Mouse (Mus musculus) cerebellum, postnatal 14 days (tissue): ENCODE results near the gene Zfp691.

Experiments
- DNase-seq, 2 experiments: peaks; one replicate each; pipeline ENCODE4 v3.0.0; 2021; ENCODE audit warnings: mixed read lengths in 2 of 2

Zfp691 gene

GRCm38 (mm10) chr4:119173851-119174453 is at the start of gene Zfp691:
Gene Zfp691, minus strand, starts transcription at chr4:119174195.
- DNase-seq, result peak; percentile 94 to 96

DNA sequence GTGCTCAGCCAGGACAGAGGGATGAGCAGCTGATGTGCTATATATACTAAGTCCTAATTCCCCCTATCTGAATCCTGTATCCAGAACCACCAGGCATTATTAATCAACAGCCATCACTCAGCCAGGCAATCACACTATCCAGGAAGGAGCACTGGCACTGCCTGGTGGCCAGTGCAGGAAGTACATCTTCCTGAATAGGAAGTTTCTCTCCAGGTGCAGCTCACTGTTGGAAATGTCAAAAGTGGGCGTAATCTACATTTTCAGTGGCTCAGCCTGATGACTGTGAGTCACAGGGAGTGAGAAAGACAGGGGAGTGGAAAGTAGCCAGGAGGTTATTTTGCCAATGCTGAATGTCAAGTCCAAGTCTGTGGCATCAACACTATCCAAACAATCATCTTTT is 49.7 kb upstream of the Zfp691 start:
- DNase-seq, result peak; percentile 42 to 55

- DNase-seq, result no peak
These were observed 44.2 kb upstream of the Zfp691 start, which contains the start of gene Tmem269 for GRCm38 (mm10) chr4:119218169-119218568. Gene Tmem269, minus strand, starts transcription at chr4:119218217.

DNA sequence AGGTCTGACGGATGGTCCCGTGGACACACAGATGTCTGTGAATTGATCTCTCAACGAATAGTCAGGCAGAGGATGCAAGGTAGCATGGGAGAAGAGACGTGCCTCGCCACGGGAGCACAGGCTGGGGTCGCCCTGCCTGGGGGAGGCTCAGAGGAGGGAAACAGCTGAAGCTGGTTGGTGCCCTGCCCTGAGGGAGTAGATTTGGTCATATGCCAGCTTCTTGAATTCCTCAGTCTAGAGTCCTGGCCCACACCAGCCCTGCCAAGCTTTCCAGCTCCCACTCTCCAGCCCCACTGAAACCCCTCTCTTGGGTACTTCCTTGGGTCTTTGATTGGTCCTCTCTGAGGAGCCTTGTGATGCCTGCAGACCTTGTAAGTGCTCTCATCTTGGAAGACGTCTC is 42.7 kb upstream of the Zfp691 start:
- DNase-seq, result no peak

GRCm38 (mm10) chr4:119204672-119205071 is 30.7 kb upstream of the Zfp691 start:
- peak; percentile 54 to 67 for DNase-seq

DNA sequence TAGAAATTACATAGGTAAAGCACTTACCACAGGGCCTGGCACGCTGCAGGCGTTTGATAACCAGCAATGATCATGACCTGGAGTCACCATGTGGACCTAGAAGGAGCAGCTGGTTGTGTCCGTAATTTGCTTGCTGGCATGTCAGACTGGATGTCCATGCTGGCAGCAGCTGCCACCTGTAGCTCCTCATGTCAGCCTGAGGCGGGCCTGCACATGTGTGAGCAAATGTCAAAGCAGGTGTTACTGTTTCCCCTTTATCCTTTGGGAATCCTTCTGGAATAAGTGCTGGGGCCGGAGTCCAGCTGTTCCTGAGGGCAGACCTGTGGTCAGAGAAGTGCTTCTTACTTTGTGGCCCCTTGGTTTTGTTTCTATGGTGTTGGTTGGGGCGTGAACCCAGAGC is 24.1 kb upstream of the Zfp691 start:
- DNase-seq, result no peak

DNA sequence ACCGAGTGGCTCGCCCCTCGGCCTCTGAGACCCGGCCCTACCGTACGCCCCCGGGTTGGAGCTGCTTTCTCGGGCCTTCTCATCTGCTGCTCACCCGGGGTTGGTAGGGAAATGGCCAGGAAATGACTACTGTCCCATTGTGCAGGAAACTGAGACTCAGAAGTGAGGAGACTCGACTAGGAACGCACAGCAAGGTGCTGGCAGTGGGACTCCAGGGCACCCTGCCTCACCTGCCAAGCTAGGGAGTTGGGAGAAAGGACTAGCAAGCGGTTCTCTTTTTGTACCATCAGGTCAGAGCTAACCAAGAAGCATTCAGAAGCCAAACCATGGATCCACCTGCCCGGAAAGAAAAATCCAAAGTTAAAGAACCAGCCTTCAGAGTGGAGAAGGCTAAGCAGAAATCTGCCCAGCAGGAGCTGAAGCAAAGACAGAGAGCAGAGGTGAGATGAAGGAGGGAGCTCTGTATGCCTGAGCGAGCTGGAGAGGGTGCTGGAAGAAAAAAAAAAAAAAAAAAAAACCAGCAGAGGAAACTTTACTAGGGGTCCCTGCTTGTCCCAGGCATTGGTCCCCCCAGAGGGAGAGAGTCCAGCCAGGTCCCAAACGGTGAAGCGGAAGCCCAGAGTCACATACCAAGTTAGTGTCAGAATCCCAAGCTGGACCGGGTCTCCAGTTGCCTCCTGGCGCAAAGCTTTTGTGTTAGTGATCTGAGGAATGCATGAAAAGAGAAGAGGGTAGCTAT is 21.8 kb upstream of the Zfp691 start:
- no peak for DNase-seq

DNA sequence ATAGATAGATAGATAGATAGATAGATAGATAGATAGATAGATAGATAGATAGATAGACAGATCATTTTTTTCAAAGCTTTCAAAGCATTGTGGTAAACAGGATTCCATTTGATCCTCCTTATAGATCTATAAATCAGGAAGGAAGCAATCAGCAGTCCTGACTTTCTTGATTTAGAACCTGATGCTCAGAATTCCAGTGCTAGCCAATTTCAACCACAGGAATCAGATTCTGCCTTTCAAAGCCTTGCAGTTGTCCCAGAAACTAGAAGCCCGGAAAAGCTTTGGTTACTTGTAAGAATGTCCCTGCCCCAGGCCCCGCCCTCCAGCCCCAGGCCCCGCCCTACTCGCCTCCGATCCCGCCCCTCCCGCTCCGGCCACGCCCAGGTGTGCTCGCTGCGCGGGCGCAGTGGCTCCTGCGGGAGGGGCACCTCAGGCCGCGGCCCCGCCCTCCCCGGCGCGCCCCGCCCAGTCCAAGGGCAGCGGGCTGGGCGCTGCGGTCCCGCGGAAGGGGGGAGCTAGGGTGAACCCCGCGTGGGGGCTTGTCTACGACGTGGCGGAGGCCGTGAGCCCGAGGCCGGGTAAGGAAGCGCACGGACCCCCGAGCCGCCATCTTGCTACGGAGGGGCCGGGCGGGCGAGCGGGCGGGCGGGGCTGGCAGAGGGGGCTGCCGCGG is 21.1 kb upstream of the Zfp691 start, which contains the start of gene Svbp:
TSS of gene Svbp (plus strand) at position 398 of the 673 bp plus-strand sequence.
- DNase-seq, result peak; percentile 92 to 95

DNA sequence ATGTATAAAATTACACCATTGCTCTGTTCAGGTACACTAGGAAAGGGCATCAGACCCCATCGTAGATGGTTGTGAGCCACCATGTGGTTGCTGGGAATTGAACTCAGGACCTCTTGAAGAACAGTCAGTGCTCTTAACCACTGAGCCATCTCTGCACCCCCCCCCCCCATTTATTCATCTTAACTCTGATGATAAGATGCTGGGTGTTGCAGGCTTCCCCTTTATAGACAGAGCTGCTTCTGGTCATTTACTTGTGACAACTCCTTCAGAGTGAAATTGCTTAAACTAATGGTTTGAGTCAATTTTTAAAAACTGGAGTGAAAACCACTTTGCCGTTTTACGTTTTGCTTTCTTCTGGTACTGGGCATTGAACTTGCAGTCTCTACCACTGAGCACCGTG is 18.8 kb upstream of the Zfp691 start:
- DNase-seq, result no peak

DNA sequence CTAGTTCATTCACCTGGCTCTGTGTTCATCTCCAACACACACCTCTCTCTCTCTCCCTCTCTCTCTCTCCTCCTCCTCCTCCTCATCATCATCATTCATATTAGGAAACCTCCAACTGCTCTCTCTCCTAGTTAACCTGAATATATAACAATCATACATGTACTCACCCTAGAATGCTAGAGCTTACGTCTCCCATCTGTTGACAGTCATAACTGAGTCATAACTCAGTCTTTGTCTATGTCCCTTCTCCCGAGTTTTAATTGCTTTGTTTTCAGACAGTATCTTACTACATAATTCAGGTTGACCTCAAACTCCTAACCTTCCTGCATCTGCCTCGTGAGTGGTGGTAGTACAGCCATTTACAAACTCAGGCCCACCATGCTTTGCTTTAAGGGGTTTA is 17.3 kb upstream of the Zfp691 start:
- no peak for DNase-seq

DNA sequence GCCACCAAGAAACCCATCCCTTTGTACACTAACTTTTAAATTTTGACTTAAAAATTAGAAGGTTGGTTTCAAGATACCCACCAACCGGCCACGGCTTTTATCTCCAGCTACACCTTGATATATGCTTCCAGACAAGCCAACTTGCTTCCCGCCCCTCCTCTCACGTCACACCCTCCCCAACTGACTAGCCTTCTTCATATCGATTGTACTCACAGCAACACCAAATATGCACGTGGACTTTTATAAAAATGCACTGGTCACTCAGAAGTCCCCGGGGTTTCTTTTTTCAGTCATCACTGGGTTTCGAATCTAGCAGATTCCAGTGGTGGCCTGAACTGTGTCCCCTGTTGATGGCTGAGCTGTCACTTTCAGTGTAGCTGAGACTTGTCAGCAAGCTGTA is 16.6 kb upstream of the Zfp691 start:
- DNase-seq, result no peak

DNA sequence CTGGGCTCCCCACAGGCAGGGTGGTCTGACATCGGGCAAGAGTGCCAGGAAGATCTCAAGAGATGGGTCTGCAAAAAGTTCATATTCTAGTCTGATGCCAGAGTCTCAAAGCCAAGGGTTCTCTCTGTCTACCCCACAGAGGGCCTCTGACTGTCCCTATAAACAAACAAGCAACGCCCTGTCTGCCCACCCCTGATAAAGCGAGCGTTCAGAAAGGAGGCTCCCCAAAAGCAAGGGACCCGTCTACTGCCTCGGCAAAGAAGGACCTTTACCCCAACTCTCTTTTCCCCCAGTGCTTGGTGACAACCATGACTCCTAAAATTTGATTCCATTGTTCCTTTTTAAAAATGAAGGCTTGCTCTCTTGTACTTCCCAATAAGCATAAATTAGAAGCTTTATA is 15.9 kb upstream of the Zfp691 start, which contains the start of gene Ermap:
TSS of gene Ermap (minus strand) at position 148 of the 400 bp plus-strand sequence.
- DNase-seq, result no peak

GRCm38 (mm10) chr4:119189392-119189791 is 15.4 kb upstream of the Zfp691 start:
- DNase-seq, result no peak

- DNase-seq, result no peak
These were observed 14.2 kb upstream of the Zfp691 start for GRCm38 (mm10) chr4:119188060-119188785.

GRCm38 (mm10) chr4:119185771-119186170 is 11.8 kb upstream of the Zfp691 start:
- DNase-seq, result no peak

GRCm38 (mm10) chr4:119183525-119183924 is 9.5 kb upstream of the Zfp691 start:
- no peak for DNase-seq

GRCm38 (mm10) chr4:119181456-119181855 is 7.5 kb upstream of the Zfp691 start:
- DNase-seq, result no peak

- no peak for DNase-seq
These were observed 6.2 kb upstream of the Zfp691 start for GRCm38 (mm10) chr4:119180133-119180707.

DNA sequence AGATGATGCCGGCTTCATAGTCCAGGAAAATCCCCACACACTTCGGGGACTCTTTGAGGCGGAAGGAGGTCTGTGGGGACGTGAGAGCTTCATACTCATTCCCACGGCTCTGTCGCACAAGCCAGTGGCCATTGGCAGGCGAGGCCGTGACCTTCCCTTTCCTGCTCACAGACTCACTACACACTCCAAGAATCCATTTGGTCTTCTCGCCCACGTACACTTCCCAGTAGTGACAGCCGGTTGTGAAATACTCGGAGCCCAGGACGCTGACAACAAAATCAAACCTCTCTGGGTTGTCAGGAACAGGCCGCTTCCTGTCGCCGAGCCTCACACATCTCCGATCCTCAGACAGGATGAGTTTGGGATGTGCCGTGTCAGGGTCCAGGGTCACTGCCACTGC is 4.3 kb upstream of the Zfp691 start:
- DNase-seq, result no peak

GRCm38 (mm10) chr4:119177702-119178101 is 3.7 kb upstream of the Zfp691 start:
- no peak for DNase-seq

DNA sequence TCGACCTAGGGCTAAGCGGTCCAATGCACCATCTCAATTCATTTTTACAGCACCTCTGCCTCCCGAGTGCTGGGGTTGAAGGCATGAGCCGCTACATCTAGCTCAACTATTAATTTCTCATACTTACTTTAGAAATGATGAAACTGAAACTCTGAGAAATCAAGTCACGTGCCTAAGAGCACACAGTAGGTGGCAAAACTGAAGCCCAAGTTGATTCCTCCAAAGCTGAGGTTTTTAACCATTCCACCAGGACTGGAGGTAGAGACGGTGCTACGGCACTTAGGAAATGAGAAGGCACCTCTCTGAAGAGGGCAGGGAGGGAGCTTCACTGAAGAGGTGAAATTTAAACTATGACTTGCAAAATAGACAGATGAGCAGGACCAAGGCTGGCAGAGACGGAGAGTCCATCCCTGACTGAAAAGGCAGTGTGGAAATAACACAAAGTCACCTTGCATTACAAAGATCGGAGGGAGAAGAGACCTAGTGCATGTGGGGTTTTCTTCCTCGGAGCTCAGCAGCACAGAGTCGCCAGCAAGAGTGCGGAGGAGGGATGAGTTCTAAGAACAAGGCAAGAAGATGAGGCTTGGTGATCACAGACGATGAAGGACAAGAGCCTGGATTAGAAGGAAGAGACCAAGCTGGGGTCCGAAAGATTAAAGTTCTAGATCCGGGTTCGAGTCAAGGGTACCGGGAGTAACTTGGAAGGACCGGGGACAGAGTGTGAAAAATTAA is 910 bp downstream of the Zfp691 start:
- DNase-seq, result no peak

- DNase-seq, result peak; percentile 91 to 95
These were observed 6.3 kb downstream of the Zfp691 start for GRCm38 (mm10) chr4:119167663-119168062.
